Mouse (Mus musculus) cerebellum, adult 2 months (tissue): Measurements from ENCODE around the gene Tns4.

ENCODE experiments used
- CTCF ChIP-seq: fragments of 200-500 bp; IDR thresholded peaks from 2 replicates; pipeline ENCODE4 v1.5.1; 2011; ENCODE audit warnings: low read depth, mild to moderate bottlenecking, control low read depth, low read length, moderate library complexity, borderline replicate concordance; ENCODE audit not compliant: insufficient read depth
- POLR2A ChIP-seq: fragments of 200-500 bp; IDR thresholded peaks from 2 replicates; pipeline ENCODE4 v1.6.1; 2011; ENCODE audit warnings: low read length, control low read depth, borderline replicate concordance; ENCODE audit not compliant: insufficient read depth

DNA sequence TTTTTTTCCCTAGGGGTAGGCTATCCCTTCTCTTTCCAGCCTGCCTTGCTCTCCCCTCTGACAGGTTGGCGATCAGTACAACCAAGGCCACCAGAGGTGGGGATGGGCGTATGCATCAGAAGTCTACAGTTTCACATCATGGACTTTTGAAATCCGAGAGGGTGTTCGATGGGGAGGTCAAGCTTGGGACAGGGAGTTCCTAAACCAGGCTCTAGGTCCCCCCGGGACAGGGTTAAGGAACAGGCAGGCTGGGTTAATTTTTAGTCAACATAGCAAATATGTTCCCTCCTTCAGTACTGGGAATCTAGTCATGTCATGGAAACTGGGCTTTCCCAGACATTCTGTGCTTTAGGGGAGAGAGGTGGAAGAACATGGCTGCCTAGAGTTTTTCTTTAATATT, 44.8 kb downstream of the Tns4 start:
- no peak for TF ChIP-seq CTCF
- no peak for TF ChIP-seq POLR2A
